Mouse (Mus musculus) kidney, embryonic 16.5 days (tissue): ENCODE measurements at regions not wholly inside any gene's neighbourhood (a gene's known extent, or its start where the extent isn't known, plus 50 kb on each side); places are given as distances from the start of the nearest gene placed in this dataset.

Source experiments
- ATAC-seq: fragments of 200-750 bp; cut with Nextera tagmentation; 2 replicates; pipeline ENCODE4 v1.8.0; 2017; ENCODE audit warnings: moderate TSS enrichment; ENCODE audit not compliant: low FRiP score, low TSS enrichment
- H3K27ac ChIP-seq: fragments of 300-500 bp; sonication (generic); 2 replicates; pipeline ENCODE4 v1.5.1; 2014; ENCODE audit warnings: low read length
- H3K27me3 ChIP-seq: fragments of 300-500 bp; sonication (generic); 2 replicates; pipeline ENCODE4 v1.6.1; 2014; ENCODE audit warnings: low read length, control low read depth, mixed read lengths; ENCODE audit not compliant: insufficient read depth
- H3K36me3 ChIP-seq: fragments of 300-500 bp; sonication (generic); 2 replicates; pipeline ENCODE4 v1.6.1; 2014; ENCODE audit warnings: low read length, control low read depth, mixed read lengths; ENCODE audit not compliant: insufficient read depth
- H3K4me1 ChIP-seq: fragments of 300-500 bp; sonication (generic); 2 replicates; pipeline ENCODE4 v1.6.1; 2014; ENCODE audit warnings: low read length, control low read depth, mixed read lengths; ENCODE audit not compliant: insufficient read depth
- H3K4me2 ChIP-seq: fragments of 300-500 bp; sonication (generic); replicated peaks from 2 replicates; pipeline ENCODE4 v1.6.1; 2014; ENCODE audit warnings: low read depth, low read length
- H3K4me3 ChIP-seq: fragments of 300-500 bp; sonication (generic); 2 replicates; pipeline ENCODE4 v1.5.1; 2014; ENCODE audit warnings: mild to moderate bottlenecking, low read length
- H3K9ac ChIP-seq: fragments of 300-500 bp; sonication (generic); replicated peaks from 2 replicates; pipeline ENCODE4 v1.6.1; 2014; ENCODE audit warnings: low read length
- H3K9me3 ChIP-seq: fragments of 300-500 bp; sonication (generic); 2 replicates; pipeline ENCODE4 v1.6.1; 2016; ENCODE audit warnings: low read length, control low read depth
- WGBS: fragments of 180-500 bp; shearing (Covaris S2); extraction: QIAGEN DNeasy Blood & Tissue Kit; methylation state at CpG from one replicate; pipeline ENCODE4 v1.1.7; 2014; 5-methylcytosine and 5-hydroxymethylcytosine counted together

DNA sequence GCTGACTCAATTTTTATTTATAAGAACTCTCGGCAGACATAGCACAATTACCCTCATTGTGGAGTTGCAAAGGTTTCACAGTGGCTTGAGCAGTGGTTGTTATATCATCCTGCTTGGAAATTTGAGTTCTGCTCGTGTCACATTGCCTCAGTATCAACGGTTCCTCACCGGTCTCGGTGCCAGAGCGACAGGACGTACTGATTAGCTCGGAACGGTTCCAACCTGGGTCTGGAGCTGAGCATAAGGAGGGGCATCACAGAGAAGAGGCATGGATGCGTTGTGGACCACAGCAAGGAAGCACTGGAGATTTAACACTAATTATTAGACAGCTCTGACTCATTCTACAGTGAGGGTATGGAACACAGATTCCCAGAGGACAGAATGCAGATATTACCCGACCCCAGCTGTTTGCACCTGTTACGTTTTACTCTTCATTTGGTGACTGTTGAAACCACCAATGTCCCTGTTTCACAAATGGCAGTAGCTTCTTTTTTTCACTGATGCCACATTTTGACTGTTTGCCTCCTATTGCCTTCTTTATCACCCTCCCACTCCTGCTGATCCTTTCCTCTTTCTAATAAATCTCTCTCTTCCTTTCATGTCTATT is 189.8 kb downstream of the Gja1 start:
- H3K9me3 ChIP-seq = no peaks in the 10 kb centered on the region
- no peak overlapping the region for H3K9ac ChIP-seq
- H3K4me3 ChIP-seq = no peak overlapping the region
- H3K36me3 ChIP-seq = no peaks in the 10 kb centered on the region
- H3K4me1 ChIP-seq = no peaks in the 10 kb centered on the region
- no peaks in the 10 kb centered on the region for H3K27me3 ChIP-seq
- H3K4me2 ChIP-seq = no peak overlapping the region
- WGBS = 85% methylated on average over 12 of the region's 12 CpGs
- no peak overlapping the region for H3K27ac ChIP-seq
- no peak for ATAC-seq

DNA sequence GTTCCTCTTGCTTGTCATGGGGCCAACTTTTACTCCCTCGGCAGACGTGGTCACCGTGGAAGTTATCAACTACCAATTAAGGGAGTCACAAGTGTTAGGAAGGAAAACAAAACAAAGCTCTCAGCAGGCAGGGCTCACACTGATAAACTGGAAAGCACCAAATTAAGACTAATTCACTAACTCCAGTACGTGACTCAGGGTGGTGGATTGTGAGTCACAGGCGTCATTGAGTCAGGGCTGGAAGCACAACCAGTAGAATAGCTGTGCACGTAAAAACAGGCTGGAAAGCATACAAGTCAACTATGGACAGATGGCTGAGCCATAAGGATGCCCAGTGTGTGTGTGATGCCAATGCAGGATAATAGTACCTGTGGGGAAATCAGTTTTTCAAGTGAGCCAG is 204.9 kb downstream of the Gja1 start:
- Histone ChIP-seq H3K4me2 (no peak overlapping the region), H3K27me3 (no peaks in the 10 kb centered on the region), H3K4me1 (no peaks in the 10 kb centered on the region), H3K27ac (no peak overlapping the region), H3K4me3 (no peak overlapping the region), H3K9ac (no peak overlapping the region), H3K36me3 (no peaks in the 10 kb centered on the region), H3K9me3 (no peaks in the 10 kb centered on the region)
- no peak for ATAC-seq
- 42% methylated on average over 6 of the region's 6 CpGs for WGBS

- no peak overlapping the region for H3K9ac ChIP-seq
- ATAC-seq = no peak
- WGBS = 65% methylated on average over 2 of the region's 2 CpGs
Measured at GRCm38 (mm10) chr10:56587205-56587604, 210.1 kb downstream of the Gja1 start.

DNA sequence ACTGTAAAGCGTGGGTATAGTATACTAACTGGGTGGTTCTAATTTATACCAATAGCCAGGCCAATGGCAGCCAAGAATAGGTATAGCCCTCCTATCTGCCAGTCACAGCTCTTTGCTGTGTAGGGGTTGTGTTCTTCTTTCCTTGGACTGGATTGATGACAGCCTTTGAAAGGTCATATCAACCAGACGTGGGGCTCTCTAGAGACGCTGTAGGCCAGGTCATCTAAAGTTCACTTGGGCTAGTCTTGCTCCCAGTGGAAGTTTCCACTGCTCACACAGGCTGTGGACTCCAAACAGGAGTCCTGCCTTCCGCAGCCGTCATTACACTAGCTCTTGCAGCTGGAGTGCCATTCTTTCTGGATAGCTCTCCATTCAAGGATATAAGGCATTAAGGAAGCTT is 220.3 kb downstream of the Gja1 start:
- Histone ChIP-seq H3K9me3 (no peaks in the 10 kb centered on the region), H3K9ac (no peak overlapping the region), H3K4me2 (no peak overlapping the region), H3K27me3 (no peaks in the 10 kb centered on the region), H3K36me3 (no peaks in the 10 kb centered on the region), H3K4me3 (no peak overlapping the region), H3K4me1 (0 out of 2 replicates have a peak, but pooled peaks cover 2% of the 10 kb centered on the region), H3K27ac (no peak overlapping the region)
- WGBS = 49% methylated on average over 5 of the region's 5 CpGs
- peak; percentile 76 for ATAC-seq

More at GRCm38 (mm10) chr10:56587205-56587604, 210.1 kb downstream of the Gja1 start:
- H3K27ac ChIP-seq = no peak overlapping the region
- H3K9me3 ChIP-seq = no peaks in the 10 kb centered on the region
- H3K4me2 ChIP-seq = no peak overlapping the region
- no peaks in the 10 kb centered on the region for H3K4me1 ChIP-seq
- H3K4me3 ChIP-seq = no peak overlapping the region
- no peaks in the 10 kb centered on the region for H3K27me3 ChIP-seq
- no peaks in the 10 kb centered on the region for H3K36me3 ChIP-seq

GRCm38 (mm10) chr10:56598191-56598590 is 221.1 kb downstream of the Gja1 start:
- H3K4me3 ChIP-seq = no peak overlapping the region
- no peak for ATAC-seq
- H3K9ac ChIP-seq = no peak overlapping the region
- no peak overlapping the region for H3K4me2 ChIP-seq
- WGBS = 65% methylated on average over 3 of the region's 3 CpGs
- 0 out of 2 replicates have a peak, but pooled peaks cover 2% of the 10 kb centered on the region for H3K4me1 ChIP-seq
- no peak overlapping the region for H3K27ac ChIP-seq
- no peaks in the 10 kb centered on the region for H3K9me3 ChIP-seq
- no peaks in the 10 kb centered on the region for H3K27me3 ChIP-seq
- no peaks in the 10 kb centered on the region for H3K36me3 ChIP-seq

DNA sequence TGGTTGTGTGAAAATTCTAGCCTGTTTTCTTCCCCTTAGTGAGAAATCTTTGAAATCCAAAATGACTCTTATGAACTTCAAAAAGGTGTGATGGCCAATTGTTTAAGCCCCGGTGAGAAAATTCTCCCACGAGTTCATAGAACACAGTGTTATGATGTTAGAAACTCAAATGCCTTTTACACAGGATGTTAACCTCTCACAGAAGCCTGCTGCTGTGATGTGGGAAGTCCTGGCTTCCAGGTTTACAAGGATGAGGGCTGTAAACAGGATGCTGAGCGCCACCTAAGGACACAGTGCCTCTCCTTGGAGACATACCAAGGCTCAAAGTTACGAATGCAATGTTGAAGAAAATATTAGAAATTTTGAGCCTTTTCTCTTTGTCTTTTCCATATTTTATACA is 222.8 kb downstream of the Gja1 start:
- no peak overlapping the region for H3K9ac ChIP-seq
- H3K27me3 ChIP-seq = no peaks in the 10 kb centered on the region
- 0 out of 2 replicates have a peak, but pooled peaks cover 2% of the 10 kb centered on the region for H3K4me1 ChIP-seq
- no peak for ATAC-seq
- 34% methylated on average over 4 of the region's 4 CpGs for WGBS
- no peak overlapping the region for H3K4me2 ChIP-seq
- no peaks in the 10 kb centered on the region for H3K36me3 ChIP-seq
- no peak overlapping the region for H3K4me3 ChIP-seq
- H3K9me3 ChIP-seq = no peaks in the 10 kb centered on the region
- H3K27ac ChIP-seq = no peak overlapping the region

- Histone ChIP-seq H3K36me3 (no peaks in the 10 kb centered on the region), H3K9ac (no peak overlapping the region), H3K4me2 (no peak overlapping the region), H3K4me3 (no peak overlapping the region), H3K27me3 (no peaks in the 10 kb centered on the region), H3K27ac (no peak overlapping the region), H3K4me1 (no peaks in the 10 kb centered on the region), H3K9me3 (no peaks in the 10 kb centered on the region)
- WGBS = 80% methylated on average over 8 of the region's 8 CpGs
- no peak for ATAC-seq
Measured at GRCm38 (mm10) chr10:56611564-56612288, 234.6 kb downstream of the Gja1 start.

DNA sequence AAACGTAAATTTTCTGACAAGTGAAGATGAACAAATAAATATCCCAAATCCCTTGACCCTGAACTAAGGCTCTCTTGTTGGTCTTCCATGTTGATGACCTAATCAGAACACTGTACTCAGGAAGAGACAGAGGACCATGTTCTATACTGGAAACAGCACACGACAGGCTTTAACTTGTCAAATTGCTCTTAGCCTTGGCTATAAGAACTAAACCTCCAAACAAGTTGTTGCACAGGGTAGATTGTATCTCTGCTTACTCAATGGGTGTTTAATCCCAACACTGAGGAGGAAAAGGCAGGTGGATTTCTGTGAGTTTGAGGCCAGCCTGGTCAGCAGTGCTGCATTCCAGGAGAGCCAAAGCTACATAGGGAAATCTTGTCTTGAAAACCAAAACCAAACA is 265.5 kb downstream of the Gja1 start:
- Histone ChIP-seq H3K4me3 (no peak overlapping the region), H3K27ac (no peak overlapping the region), H3K9ac (no peak overlapping the region), H3K4me1 (no peaks in the 10 kb centered on the region), H3K9me3 (no peaks in the 10 kb centered on the region), H3K4me2 (no peak overlapping the region), H3K27me3 (no peaks in the 10 kb centered on the region), H3K36me3 (no peaks in the 10 kb centered on the region)
- WGBS = 72% methylated on average over 2 of the region's 2 CpGs
- ATAC-seq = no peak

DNA sequence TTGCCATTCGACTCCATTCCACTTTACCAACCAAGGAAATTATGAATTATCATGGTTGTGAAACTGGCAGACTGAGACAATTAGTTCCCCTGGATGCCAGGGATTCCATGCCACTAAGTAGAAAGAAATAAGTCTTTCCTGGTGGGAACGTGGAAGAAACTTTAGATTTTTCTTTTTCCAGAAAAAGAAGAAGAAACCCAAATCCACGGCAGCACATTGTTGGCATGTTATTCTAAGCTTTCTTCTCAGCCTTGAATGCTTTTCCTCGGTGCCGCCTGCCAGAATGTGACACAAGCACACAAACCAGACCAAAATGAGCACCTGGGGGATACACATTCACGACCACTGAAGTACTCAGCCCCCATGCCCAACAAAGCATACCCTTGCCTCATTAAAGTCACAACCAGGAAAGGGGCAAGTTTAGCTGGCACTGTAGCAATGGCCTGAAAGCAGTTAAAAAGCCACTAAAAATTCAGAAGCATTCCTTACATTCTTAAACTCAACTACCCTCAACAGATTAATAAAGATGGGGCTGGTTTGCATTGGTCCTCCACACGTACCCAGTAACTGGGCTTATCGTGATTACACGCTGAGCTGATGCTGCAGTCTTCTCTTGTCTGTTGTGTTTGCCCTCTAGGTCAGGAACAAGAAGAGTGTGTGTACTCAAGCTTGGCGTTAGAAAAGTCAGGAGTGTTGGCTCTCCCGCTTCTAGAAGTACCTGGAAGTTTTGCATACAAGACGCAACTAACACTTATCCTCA is 266.4 kb downstream of the Gja1 start:
- no peak overlapping the region for H3K27ac ChIP-seq
- no peaks in the 10 kb centered on the region for H3K36me3 ChIP-seq
- ATAC-seq = peak; percentile 46; the same call in 1 of the 2 replicates
- no peak overlapping the region for H3K4me2 ChIP-seq
- H3K4me3 ChIP-seq = no peak overlapping the region
- no peaks in the 10 kb centered on the region for H3K27me3 ChIP-seq
- 41% methylated on average over 12 of the region's 12 CpGs for WGBS
- H3K9me3 ChIP-seq = no peaks in the 10 kb centered on the region
- no peaks in the 10 kb centered on the region for H3K4me1 ChIP-seq
- H3K9ac ChIP-seq = no peak overlapping the region

DNA sequence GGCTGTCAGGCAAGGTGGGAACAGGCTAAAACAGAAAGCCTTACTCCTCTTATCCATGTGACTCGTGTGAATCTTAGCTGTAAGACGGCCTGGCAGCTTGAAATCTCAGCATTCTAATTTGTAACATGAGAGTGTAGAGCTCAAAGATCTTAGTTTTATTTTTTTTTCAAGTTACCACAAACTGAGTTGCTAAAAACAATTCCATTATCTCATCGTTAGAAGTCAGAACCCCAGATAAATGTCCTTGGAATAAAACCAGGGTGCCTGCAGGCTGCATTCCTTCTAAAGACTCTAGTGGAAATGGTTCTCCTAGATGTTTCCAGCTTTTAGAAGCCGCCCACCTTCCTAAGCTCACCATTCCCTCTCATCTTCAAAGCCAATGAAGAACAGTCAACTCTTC is 283.4 kb downstream of the Gja1 start:
- H3K27ac ChIP-seq = no peak overlapping the region
- H3K9me3 ChIP-seq = no peaks in the 10 kb centered on the region
- H3K9ac ChIP-seq = no peak overlapping the region
- H3K27me3 ChIP-seq = no peaks in the 10 kb centered on the region
- no peaks in the 10 kb centered on the region for H3K4me1 ChIP-seq
- WGBS = 75% methylated on average over 4 of the region's 4 CpGs
- H3K4me2 ChIP-seq = no peak overlapping the region
- no peak for ATAC-seq
- H3K4me3 ChIP-seq = no peak overlapping the region
- no peaks in the 10 kb centered on the region for H3K36me3 ChIP-seq
